In the genomic region with DNA sequence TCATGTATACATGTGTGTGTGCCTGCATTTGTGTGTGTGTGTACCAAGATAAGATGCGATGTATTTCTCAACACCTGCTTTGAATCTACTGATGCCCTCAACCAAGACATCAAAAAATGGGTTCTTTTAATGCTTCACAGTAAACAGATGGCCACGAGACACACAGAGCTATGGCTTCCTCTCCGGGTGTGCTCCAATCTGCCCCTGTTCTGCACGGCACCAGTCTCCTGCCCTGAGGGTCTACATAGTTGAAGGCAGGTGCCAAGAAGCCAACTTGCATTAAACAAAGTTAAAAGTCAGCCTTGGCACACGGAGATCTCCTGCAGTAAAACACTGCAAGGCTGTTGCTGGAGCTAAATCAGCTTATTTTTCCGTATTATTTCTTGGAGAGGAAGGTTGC, we compare ENCODE assay signal across 23 mouse cellular contexts.
A peak's percentile ranks its signal among the peaks of the same experiment; 100 is the strongest.
DNase-seq lines count a peak whose midpoint lies in the region; ATAC-seq lines count a peak whose summit lies in the region.
"Had no signal": no experiment of that assay in that cellular context is flagged by ENCODE, and none has a peak within 500 bp of the region (broad histone marks: within the 10 kb centered on the region; RNA-seq: fewer than 3 reads in every experiment).

No protein-coding gene starts in this region.

- H3K4me1 ChIP-seq in hindbrain, embryonic 16.5 days (ENCODE audit: control insufficient read depth, insufficient read depth, low read depth, low read length): peaks cover 34% of the 10 kb centered on the region
- peaks cover 76% of the 10 kb centered on the region for H3K4me1 ChIP-seq in hindbrain, embryonic 13.5 days (replicated peaks)
- peaks cover 61% of the 10 kb centered on the region for H3K4me1 ChIP-seq in midbrain, embryonic 13.5 days (replicated peaks)
- H3K4me1 ChIP-seq in midbrain, embryonic 10.5 days: peaks cover 45% of the 10 kb centered on the region
- peaks cover 20% of the 10 kb centered on the region for H3K4me1 ChIP-seq in liver, embryonic 11.5 days (replicated peaks; ENCODE audit: control insufficient read depth, insufficient read depth, low read length)

- 54% methylated on average over 6 of the region's 6 CpGs for WGBS in hindbrain, embryonic 16.5 days
- 78% methylated on average over 6 of the region's 6 CpGs for WGBS in hindbrain, embryonic 13.5 days
- WGBS in midbrain, embryonic 13.5 days: 75% methylated on average over 6 of the region's 6 CpGs
- 89% methylated on average over 6 of the region's 6 CpGs for WGBS in midbrain, embryonic 10.5 days
- WGBS in liver, embryonic 11.5 days: 82% methylated on average over 6 of the region's 6 CpGs

- no peak overlapping the region for H3K4me3 ChIP-seq in hindbrain, embryonic 16.5 days (ENCODE audit: low read length)
- H3K4me3 ChIP-seq in hindbrain, embryonic 13.5 days: no peak overlapping the region
- no peak overlapping the region for H3K4me3 ChIP-seq in midbrain, embryonic 13.5 days (replicated peaks)
- H3K4me3 ChIP-seq in midbrain, embryonic 10.5 days: no peak overlapping the region
- no peak overlapping the region for H3K4me3 ChIP-seq in liver, embryonic 11.5 days (ENCODE audit: low read depth, low read length)
- H3K4me3 ChIP-seq: embryonic facial prominence, embryonic 15.5 days; limb, embryonic 13.5 days; liver, embryonic 13.5 days; midbrain, embryonic 12.5 days; neural tube, embryonic 12.5 days had no signal

- intact Hi-C loops in left cerebral cortex, postnatal 4 days (cut with DNase I): no loop called here

- no peak overlapping the region for H3K4me2 ChIP-seq in hindbrain, embryonic 16.5 days (ENCODE audit: low read length)
- no peak overlapping the region for H3K4me2 ChIP-seq in hindbrain, embryonic 13.5 days
- no peak overlapping the region for H3K4me2 ChIP-seq in midbrain, embryonic 13.5 days (replicated peaks)
- no peak overlapping the region for H3K4me2 ChIP-seq in liver, embryonic 11.5 days
- H3K4me2 ChIP-seq: embryonic facial prominence, embryonic 15.5 days; heart, embryonic 11.5 days; limb, embryonic 13.5 days; liver, embryonic 13.5 days; midbrain, embryonic 12.5 days; neural tube, embryonic 12.5 days had no signal

- no peaks in the 10 kb centered on the region for H3K9me3 ChIP-seq in hindbrain, embryonic 16.5 days (ENCODE audit: control insufficient read depth, low read length)
- H3K9me3 ChIP-seq in hindbrain, embryonic 13.5 days: no peaks in the 10 kb centered on the region
- H3K9me3 ChIP-seq in midbrain, embryonic 13.5 days: no peaks in the 10 kb centered on the region
- no peaks in the 10 kb centered on the region for H3K9me3 ChIP-seq in midbrain, embryonic 10.5 days (replicated peaks)
- H3K9me3 ChIP-seq in liver, embryonic 11.5 days (ENCODE audit: control insufficient read depth, low read length): no peaks in the 10 kb centered on the region
- H3K9me3 ChIP-seq: embryonic facial prominence, embryonic 15.5 days; limb, embryonic 13.5 days; liver, embryonic 13.5 days; midbrain, embryonic 12.5 days; neural tube, embryonic 12.5 days had no signal

- no peak overlapping the region for H3K9ac ChIP-seq in hindbrain, embryonic 16.5 days (ENCODE audit: low read depth, low read length)
- no peak overlapping the region for H3K9ac ChIP-seq in hindbrain, embryonic 13.5 days
- H3K9ac ChIP-seq in midbrain, embryonic 13.5 days (replicated peaks): no peak overlapping the region
- no peak overlapping the region for H3K9ac ChIP-seq in liver, embryonic 11.5 days (ENCODE audit: low read depth, low read length)
- H3K9ac ChIP-seq: limb, embryonic 13.5 days; liver, embryonic 13.5 days; midbrain, embryonic 12.5 days; neural tube, embryonic 12.5 days had no signal

- H3K36me3 ChIP-seq in hindbrain, embryonic 16.5 days (ENCODE audit: control insufficient read depth, insufficient read depth, low read length): no peaks in the 10 kb centered on the region
- H3K36me3 ChIP-seq in hindbrain, embryonic 13.5 days: no peaks in the 10 kb centered on the region
- no peaks in the 10 kb centered on the region for H3K36me3 ChIP-seq in midbrain, embryonic 13.5 days
- H3K36me3 ChIP-seq in midbrain, embryonic 10.5 days: no peaks in the 10 kb centered on the region
- H3K36me3 ChIP-seq in liver, embryonic 11.5 days (ENCODE audit: control insufficient read depth, insufficient read depth, low read length): no peaks in the 10 kb centered on the region
- H3K36me3 ChIP-seq: embryonic facial prominence, embryonic 15.5 days; limb, embryonic 13.5 days; liver, embryonic 13.5 days; midbrain, embryonic 12.5 days; neural tube, embryonic 12.5 days had no signal

- no peaks in the 10 kb centered on the region for H3K27me3 ChIP-seq in hindbrain, embryonic 16.5 days (replicated peaks; ENCODE audit: control insufficient read depth, insufficient read depth, low read length)
- no peaks in the 10 kb centered on the region for H3K27me3 ChIP-seq in hindbrain, embryonic 13.5 days
- no peaks in the 10 kb centered on the region for H3K27me3 ChIP-seq in midbrain, embryonic 13.5 days
- no peaks in the 10 kb centered on the region for H3K27me3 ChIP-seq in midbrain, embryonic 10.5 days (ENCODE audit: low read depth, poor library complexity, severe bottlenecking)
- H3K27me3 ChIP-seq in liver, embryonic 11.5 days (replicated peaks; ENCODE audit: control insufficient read depth, insufficient read depth, low read length): no peaks in the 10 kb centered on the region
- H3K27me3 ChIP-seq: embryonic facial prominence, embryonic 15.5 days; limb, embryonic 13.5 days; liver, embryonic 13.5 days; midbrain, embryonic 12.5 days; neural tube, embryonic 12.5 days had no signal

- ATAC-seq in hindbrain, embryonic 16.5 days: no peak
- no peak for ATAC-seq in hindbrain, embryonic 13.5 days (ENCODE audit: low FRiP score)
- ATAC-seq in midbrain, embryonic 13.5 days: no peak
- ATAC-seq in liver, embryonic 11.5 days (replicated peaks; ENCODE audit: low FRiP score): no peak
- ATAC-seq: intestine, embryonic 16.5 days had no signal

- H3K27ac ChIP-seq in hindbrain, embryonic 16.5 days (ENCODE audit: low read depth, low read length): peak overlapping the region; percentile 14; the same call in 1 of the 2 replicates
- H3K27ac ChIP-seq in hindbrain, embryonic 13.5 days: no peak overlapping the region
- 0 out of 2 replicates have a peak overlapping the region, but pooled peaks have one; percentile 1 for H3K27ac ChIP-seq in midbrain, embryonic 13.5 days
- H3K27ac ChIP-seq in midbrain, embryonic 10.5 days (replicated peaks): no peak overlapping the region
- H3K27ac ChIP-seq in liver, embryonic 11.5 days (ENCODE audit: low read depth, low read length): no peak overlapping the region
- H3K27ac ChIP-seq: embryonic facial prominence, embryonic 15.5 days; limb, embryonic 13.5 days; liver, embryonic 13.5 days; midbrain, embryonic 12.5 days; neural tube, embryonic 12.5 days had no signal

- DNase-seq in midbrain, embryonic 10.5 days (ENCODE audit: low spot score): no peak
- DNase-seq in cerebellum, adult 8-10 months: peak; percentile 49
- DNase-seq in left cerebral cortex, postnatal 4 days: no peak
- no peak for DNase-seq in liver, embryonic 11.5 days (ENCODE audit: low spot score)
- DNase-seq: adrenal gland, adult 8-10 months; B cell, adult 2 months; gastrocnemius, postnatal 10 days; heart, adult 11 months; kidney, postnatal 14 days; layer of hippocampus, postnatal 36 days; liver, embryonic 13.5 days; lung, adult 2 months; lung, postnatal 14 days; right cerebral cortex, postnatal 14 days had no signal

Comparison
In these comparisons a context has a peak if more than half of its experiments do, and no peak if none do; other contexts are left out.
1. H3K27ac ChIP-seq: peak in hindbrain, embryonic 16.5 days (single experiment) and midbrain, embryonic 13.5 days (single experiment); none in hindbrain, embryonic 13.5 days (single experiment), midbrain, embryonic 10.5 days (single experiment) and liver, embryonic 11.5 days (single experiment).